Mouse (Mus musculus) embryonic facial prominence, embryonic 11.5 days (tissue): ENCODE data around the gene Tmem101. TPM values are rescaled to one million over a fixed set of nuclear protein-coding genes. Genes with fewer than 3 reads are reported as not detected.
"Not testable (repeated sequence)": the region's sequence is repeated elsewhere in the genome, so short reads cannot be mapped to it uniquely, and the experiment has no call there.

ENCODE experiments used
- ATAC-seq: fragments of 200-750 bp; cut with Nextera tagmentation; replicated peaks from 2 replicates; pipeline ENCODE4 v1.8.0; 2017; ENCODE audit warnings: low read depth; ENCODE audit not compliant: insufficient number of reproducible peaks, low FRiP score, low TSS enrichment
- DNase-seq: peaks from one replicate; pipeline ENCODE4 v3.0.0-alpha.2; 2015; ENCODE audit warnings: low spot score
- H3K27ac ChIP-seq: fragments of 300-500 bp; sonication (generic); replicated peaks from 2 replicates; pipeline ENCODE4 v1.5.1; 2014; ENCODE audit warnings: mild to moderate bottlenecking, low read depth, low read length, control low read depth
- H3K27me3 ChIP-seq: fragments of 300-500 bp; sonication (generic); 2 replicates; pipeline ENCODE4 v1.6.1; 2014; ENCODE audit warnings: mild to moderate bottlenecking, low read length, moderate library complexity, mixed read lengths; ENCODE audit not compliant: control insufficient read depth, insufficient read depth
- H3K36me3 ChIP-seq: fragments of 300-500 bp; sonication (generic); replicated peaks from 2 replicates; pipeline ENCODE4 v1.6.1; 2014; ENCODE audit warnings: low read depth, mild to moderate bottlenecking, low read length, moderate library complexity, mixed read lengths; ENCODE audit not compliant: control insufficient read depth, insufficient read depth
- H3K4me1 ChIP-seq: fragments of 300-500 bp; sonication (generic); 2 replicates; pipeline ENCODE4 v1.6.1; 2014; ENCODE audit warnings: low read length, mixed read lengths; ENCODE audit not compliant: control insufficient read depth, insufficient read depth
- H3K4me2 ChIP-seq: fragments of 300-500 bp; sonication (generic); 2 replicates; pipeline ENCODE4 v1.6.1; 2014; ENCODE audit warnings: low read depth, mild to moderate bottlenecking, control low read depth, low read length, moderate library complexity
- H3K4me3 ChIP-seq: fragments of 300-500 bp; sonication (generic); 2 replicates; pipeline ENCODE4 v1.5.1; 2014; ENCODE audit warnings: low read depth, low read length, control low read depth
- H3K9ac ChIP-seq: fragments of 300-500 bp; sonication (generic); replicated peaks from 2 replicates; pipeline ENCODE4 v1.6.1; 2014; ENCODE audit warnings: mild to moderate bottlenecking, control low read depth, low read length
- H3K9me3 ChIP-seq: fragments of 300-500 bp; sonication (generic); replicated peaks from 2 replicates; pipeline ENCODE4 v1.6.1; 2016; ENCODE audit warnings: mild to moderate bottlenecking, low read length, inconsistent platforms, mixed read lengths; ENCODE audit not compliant: control insufficient read depth
- WGBS: fragments of 180-500 bp; shearing (Covaris S2); extraction: QIAGEN DNeasy Blood & Tissue Kit; methylation state at CpG from one replicate; pipeline ENCODE4 v1.1.7; 2014; 5-methylcytosine and 5-hydroxymethylcytosine counted together
- polyA plus RNA-seq: library from polyadenylated mRNA; unstranded; fragments of >200 nt; fragmentation: Nextera tagmentation; extraction: Ambion mirVana; gene quantifications from 2 replicates; pipeline ENCODE4 v1.2.1, GENCODE M21; 2014

The Tmem101 gene
- polyA plus RNA-seq, 1 experiment from 2014 or later = 37.0 TPM

GRCm38 (mm10) chr11:102168689-102169088, 12.5 kb upstream of the Tmem101 start:
- no peak for DNase-seq
- WGBS = 88% methylated on average over 5 of the region's 5 CpGs
- H3K36me3 ChIP-seq = no peaks in the 10 kb centered on the region; the same call in 1 of the 2 replicates
- no peak overlapping the region for H3K9ac ChIP-seq
- no peaks in the 10 kb centered on the region for H3K27me3 ChIP-seq
- no peak for ATAC-seq
- no peaks in the 10 kb centered on the region for H3K9me3 ChIP-seq
- no peak overlapping the region for H3K27ac ChIP-seq
- no peak overlapping the region for H3K4me2 ChIP-seq
- no peaks in the 10 kb centered on the region for H3K4me1 ChIP-seq
- no peak overlapping the region for H3K4me3 ChIP-seq

DNA sequence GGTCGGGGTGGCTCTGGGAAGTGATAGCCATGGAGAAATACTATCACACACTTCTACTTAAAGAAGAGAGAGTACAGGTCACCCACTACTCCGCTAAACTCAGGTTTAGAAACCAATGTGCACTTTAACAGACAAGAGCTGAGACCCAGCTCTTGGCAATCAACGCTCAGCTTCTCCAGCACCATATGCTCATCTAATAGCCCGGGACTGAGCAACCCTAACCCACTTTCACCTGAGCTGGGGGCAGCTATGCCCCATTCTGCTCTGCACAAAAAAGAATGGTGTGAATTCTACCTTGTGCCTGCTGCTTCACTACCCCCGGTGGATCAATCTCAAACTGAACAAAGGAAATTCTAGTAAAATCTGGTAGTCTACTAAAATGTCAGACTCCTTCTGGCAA, 11.3 kb upstream of the Tmem101 start:
- WGBS = 94% methylated on average over 5 of the region's 5 CpGs
- no peaks in the 10 kb centered on the region for H3K4me1 ChIP-seq
- H3K36me3 ChIP-seq = no peaks in the 10 kb centered on the region; the same call in none of the 2 replicates
- H3K4me2 ChIP-seq = no peak overlapping the region
- no peak for DNase-seq
- no peaks in the 10 kb centered on the region for H3K9me3 ChIP-seq
- H3K27me3 ChIP-seq = no peaks in the 10 kb centered on the region
- H3K9ac ChIP-seq = no peak overlapping the region
- no peak for ATAC-seq
- no peak overlapping the region for H3K27ac ChIP-seq
- no peak overlapping the region for H3K4me3 ChIP-seq

DNA sequence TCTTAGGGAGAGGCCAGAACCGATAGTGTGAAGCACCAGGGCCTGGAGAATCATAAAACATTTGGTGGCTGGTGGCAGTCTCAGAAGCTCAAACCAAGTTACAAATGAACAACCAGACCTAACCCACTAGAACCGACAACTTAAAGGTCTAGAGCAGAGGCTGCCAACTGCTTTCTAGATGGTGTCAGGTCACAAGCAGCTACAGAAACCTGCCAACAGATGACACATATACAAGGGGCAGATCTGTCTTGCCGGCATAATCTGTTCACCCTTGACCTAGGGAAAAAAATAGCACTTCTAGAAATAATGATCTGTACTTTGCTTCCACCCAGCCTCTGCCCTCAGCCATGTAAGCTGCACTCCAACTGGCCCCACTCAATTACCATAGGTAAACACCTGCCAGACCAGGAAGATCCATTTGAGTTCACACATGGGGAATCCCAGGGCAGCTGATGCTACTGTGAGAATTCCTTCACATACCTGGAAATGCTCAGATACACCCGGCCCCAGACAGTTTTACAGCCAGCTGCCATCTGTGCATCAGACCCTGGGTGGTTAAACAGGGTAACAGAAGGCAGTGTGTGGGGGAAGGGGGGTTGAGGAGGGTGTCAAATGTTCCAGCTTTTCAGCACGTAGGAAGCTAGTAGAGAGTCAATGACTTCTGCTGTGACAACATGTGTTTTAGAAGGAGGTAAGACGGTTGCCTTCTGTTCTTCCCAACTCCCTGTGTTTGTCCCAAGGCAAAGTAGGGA, 9.9 kb upstream of the Tmem101 start:
- no peaks in the 10 kb centered on the region for H3K4me1 ChIP-seq
- no peak for DNase-seq
- no peaks in the 10 kb centered on the region; the same call in none of the 2 replicates for H3K36me3 ChIP-seq
- H3K9ac ChIP-seq = no peak overlapping the region
- no peak overlapping the region for H3K4me3 ChIP-seq
- H3K9me3 ChIP-seq = no peaks in the 10 kb centered on the region
- WGBS = 70% methylated on average over 6 of the region's 6 CpGs
- H3K4me2 ChIP-seq = no peak overlapping the region
- H3K27ac ChIP-seq = no peak overlapping the region
- no peak for ATAC-seq
- no peaks in the 10 kb centered on the region for H3K27me3 ChIP-seq

- Histone ChIP-seq H3K9ac (no peak overlapping the region), H3K4me1 (no peaks in the 10 kb centered on the region), H3K4me3 (no peak overlapping the region), H3K27ac (no peak overlapping the region), H3K4me2 (no peak overlapping the region), H3K36me3 (no peaks in the 10 kb centered on the region; the same call in none of the 2 replicates), H3K9me3 (no peaks in the 10 kb centered on the region), H3K27me3 (no peaks in the 10 kb centered on the region)
- no peak for ATAC-seq
- DNase-seq = no peak
- WGBS = 77% methylated on average over 5 of the region's 5 CpGs
Observed at GRCm38 (mm10) chr11:102159781-102160180, 3.6 kb upstream of the Tmem101 start.

- H3K4me3 ChIP-seq, H3K9me3 ChIP-seq, H3K4me1 ChIP-seq, H3K4me2 ChIP-seq, H3K36me3 ChIP-seq, ATAC-seq, H3K27me3 ChIP-seq, DNase-seq, H3K27ac ChIP-seq, H3K9ac ChIP-seq: not testable (repeated sequence)
- WGBS = 74% methylated on average over 2 of the region's 2 CpGs
Observed at GRCm38 (mm10) chr11:102158024-102158423, 1.8 kb upstream of the Tmem101 start.

DNA sequence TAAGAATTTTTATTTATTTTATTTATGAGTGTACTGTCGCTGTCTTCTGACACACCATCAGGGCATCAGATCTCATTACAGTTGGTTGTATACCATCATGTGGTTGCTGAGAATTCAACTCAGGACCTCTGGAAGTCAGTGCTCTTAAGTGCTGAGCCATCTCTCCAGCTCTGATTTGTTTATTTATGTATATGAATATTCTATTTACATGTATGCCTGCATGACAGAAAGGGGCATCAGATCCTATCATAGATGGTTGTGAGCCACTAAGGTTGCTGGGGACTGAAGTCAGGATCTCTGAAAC, 534 bp upstream of the Tmem101 start:
- no peak for DNase-seq
- H3K36me3 ChIP-seq = no peaks in the 10 kb centered on the region; the same call in 1 of the 2 replicates
- H3K4me1 ChIP-seq = no peaks in the 10 kb centered on the region
- no peak for ATAC-seq
- H3K4me3 ChIP-seq = no peak overlapping the region
- WGBS = 13% methylated on average over 1 of the region's 1 CpGs
- H3K9me3 ChIP-seq = no peaks in the 10 kb centered on the region
- no peak overlapping the region for H3K9ac ChIP-seq
- no peak overlapping the region for H3K27ac ChIP-seq
- no peaks in the 10 kb centered on the region for H3K27me3 ChIP-seq
- H3K4me2 ChIP-seq = no peak overlapping the region

- no peak overlapping the region for H3K9ac ChIP-seq
- H3K27me3 ChIP-seq = peaks cover 44% of the 10 kb centered on the region
- H3K9me3 ChIP-seq = no peaks in the 10 kb centered on the region
- no peak for DNase-seq
- no peaks in the 10 kb centered on the region for H3K4me1 ChIP-seq
- H3K27ac ChIP-seq = no peak overlapping the region
- H3K4me2 ChIP-seq = no peak overlapping the region
- H3K36me3 ChIP-seq = no peaks in the 10 kb centered on the region
- 12% methylated on average over 34 of the region's 34 CpGs for WGBS
- no peak overlapping the region for H3K4me3 ChIP-seq
- no peak for ATAC-seq
Observed at GRCm38 (mm10) chr11:102147213-102147989, 8.8 kb downstream of the Tmem101 start.

DNA sequence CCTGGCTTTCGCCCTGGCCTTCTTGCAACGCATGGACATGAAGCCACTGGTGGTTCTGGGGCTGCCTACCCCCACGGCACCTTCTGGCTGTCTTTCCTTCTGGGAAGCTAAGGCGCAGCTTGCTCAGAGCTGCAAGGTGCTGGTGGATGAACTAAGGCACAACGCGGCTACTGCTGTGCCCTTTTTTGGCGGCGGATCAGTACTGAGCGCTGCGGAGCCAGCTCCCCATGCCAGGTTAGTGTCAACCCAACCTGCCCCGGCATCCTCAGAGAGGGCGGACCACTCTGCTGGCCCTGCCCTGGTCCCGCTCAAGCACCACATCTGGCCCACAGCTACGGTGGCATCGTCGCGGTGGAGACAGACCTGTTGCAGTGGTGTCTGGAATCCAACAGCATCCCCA, 9.7 kb downstream of the Tmem101 start:
- DNase-seq = no peak
- no peak overlapping the region for H3K4me3 ChIP-seq

More for the DNA sequence above, 9.7 kb downstream of the Tmem101 start:
- Histone ChIP-seq H3K27me3 (peaks cover 44% of the 10 kb centered on the region), H3K9me3 (no peaks in the 10 kb centered on the region), H3K9ac (no peak overlapping the region; the same call in 1 of the 2 replicates), H3K4me2 (no peak overlapping the region), H3K36me3 (no peaks in the 10 kb centered on the region), H3K27ac (no peak overlapping the region), H3K4me1 (no peaks in the 10 kb centered on the region)
- no peak; the same call in 1 of the 2 replicates for ATAC-seq
- WGBS = 14% methylated on average over 17 of the region's 17 CpGs
